Mouse (Mus musculus) bone marrow, adult 2 months (tissue): Measurements from ENCODE around the gene Gm4836. TPM values are rescaled to one million over a fixed set of nuclear protein-coding genes. Genes with fewer than 3 reads are reported as not detected.
"Not testable (repeated sequence)": the region's sequence is repeated elsewhere in the genome, so short reads cannot be mapped to it uniquely, and the experiment has no call there.

Experiments used
- H3K27ac ChIP-seq: fragments of 200-500 bp; 2 replicates; pipeline ENCODE4 v1.5.1; 2012; ENCODE audit warnings: low read depth, mild to moderate bottlenecking, control low read depth, inconsistent platforms, low read length; ENCODE audit not compliant: control insufficient read depth, poor library complexity, insufficient read depth
- H3K4me1 ChIP-seq: fragments of 200-500 bp; 2 replicates; pipeline ENCODE4 v1.6.1; 2011; ENCODE audit warnings: low read length; ENCODE audit not compliant: control insufficient read depth, insufficient read depth
- H3K4me3 ChIP-seq: fragments of 200-500 bp; replicated peaks from 2 replicates; pipeline ENCODE3; 2011; ENCODE audit warnings: mild to moderate bottlenecking, low read depth, low read length, control low read depth; ENCODE audit not compliant: control insufficient read depth
- WGBS: fragments of 180-500 bp; shearing (Covaris S2); methylation state at CpG from one replicate; pipeline ENCODE4 v1.1.7; 2018; 5-methylcytosine and 5-hydroxymethylcytosine counted together
- polyA plus RNA-seq: library from polyadenylated mRNA; stranded (reverse); fragments of >200 nt; gene quantifications from 2 replicates; pipeline ENCODE4 v1.2.4, GENCODE M21; 2011; ENCODE audit warnings: low replicate concordance; ENCODE audit not compliant: missing spikeins, insufficient read depth, insufficient read length

Gene Gm4836
- not detected in 2 replicates for polyA plus RNA-seq

GRCm38 (mm10) chrX:28293532-28293931, at the start of gene Gm4836:
Gene Gm4836 (minus strand): TSS chrX:28293632.
- WGBS = no CpG with 5 or more reads among the region's 6 CpGs
- not testable (repeated sequence) for H3K4me1 ChIP-seq, H3K27ac ChIP-seq

More at GRCm38 (mm10) chrX:28293532-28293931, at the start of gene Gm4836:
- H3K4me3 ChIP-seq = not testable (repeated sequence)
